Mouse (Mus musculus): Measurements from ENCODE around the gene Klk4. TPM values are rescaled to one million over a fixed set of nuclear protein-coding genes. Genes with fewer than 3 reads are reported as not detected.

The Klk4 gene
- polyA plus RNA-seq, 1 experiment from 2014 or later = not detected

DNA sequence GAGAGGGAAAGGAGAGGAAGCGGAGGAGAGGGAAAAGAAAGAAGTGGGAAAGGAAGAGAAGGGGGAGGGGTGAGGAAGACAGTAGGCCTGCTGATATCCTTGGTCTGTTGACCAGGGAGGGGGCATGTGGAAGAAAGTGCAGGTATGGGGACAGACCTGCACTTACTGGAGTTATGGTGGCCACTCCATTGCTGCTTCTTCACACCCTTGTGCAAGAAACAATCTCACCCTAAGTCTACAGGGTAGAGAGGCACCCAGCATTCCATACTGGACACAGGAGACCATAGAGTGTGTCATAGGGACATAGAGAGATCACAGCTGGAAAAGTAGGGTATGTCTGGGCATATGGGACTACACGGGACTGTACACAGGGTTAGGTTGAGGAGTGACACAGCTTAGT lies 41.0 kb downstream of the Klk4 start:
- H3K27ac ChIP-seq = no peak overlapping the region
- ATAC-seq (ENCODE audit: low FRiP score) = no peak
- H3K4me2 ChIP-seq = no peak overlapping the region
- 0 out of 2 replicates have a peak, but pooled peaks cover 10% of the 10 kb centered on the region for H3K27me3 ChIP-seq
- no peaks in the 10 kb centered on the region for H3K36me3 ChIP-seq (replicated peaks)
- 91% methylated on average over 2 of the region's 2 CpGs for WGBS
- no peak overlapping the region for H3K4me3 ChIP-seq (replicated peaks)
- H3K9ac ChIP-seq = no peak overlapping the region
- no peaks in the 10 kb centered on the region for H3K9me3 ChIP-seq
- no peaks in the 10 kb centered on the region for H3K4me1 ChIP-seq

GRCm38 (mm10) chr7:43925985-43926384 lies 45.0 kb downstream of the Klk4 start:
- Histone ChIP-seq H3K27ac (no peak overlapping the region), H3K4me3 (replicated peaks) (no peak overlapping the region), H3K4me1 (no peaks in the 10 kb centered on the region), H3K36me3 (replicated peaks) (no peaks in the 10 kb centered on the region), H3K9ac (no peak overlapping the region), H3K4me2 (no peak overlapping the region), H3K27me3 (0 out of 2 replicates have a peak, but pooled peaks cover 10% of the 10 kb centered on the region), H3K9me3 (no peaks in the 10 kb centered on the region)
- WGBS = 66% methylated on average over 5 of the region's 5 CpGs
- no peak for ATAC-seq (ENCODE audit: low FRiP score)

GRCm38 (mm10) chr7:43928521-43928920 lies 47.6 kb downstream of the Klk4 start:
- Histone ChIP-seq H3K4me3 (replicated peaks) (no peak overlapping the region), H3K4me1 (no peaks in the 10 kb centered on the region), H3K36me3 (replicated peaks) (no peaks in the 10 kb centered on the region), H3K9ac (no peak overlapping the region), H3K27me3 (0 out of 2 replicates have a peak, but pooled peaks cover 2% of the 10 kb centered on the region), H3K9me3 (no peaks in the 10 kb centered on the region), H3K4me2 (no peak overlapping the region), H3K27ac (no peak overlapping the region)
- no peak for ATAC-seq (ENCODE audit: low FRiP score)
- 40% methylated on average over 4 of the region's 4 CpGs for WGBS

GRCm38 (mm10) chr7:43932337-43932736 lies 51.4 kb downstream of the Klk4 start:
- no peaks in the 10 kb centered on the region for H3K27me3 ChIP-seq
- H3K27ac ChIP-seq = no peak overlapping the region
- H3K9me3 ChIP-seq = no peaks in the 10 kb centered on the region
- no peaks in the 10 kb centered on the region for H3K36me3 ChIP-seq (replicated peaks)
- WGBS = 62% methylated on average over 4 of the region's 4 CpGs
- no peak for ATAC-seq (ENCODE audit: low FRiP score)
- no peak overlapping the region for H3K9ac ChIP-seq
- no peaks in the 10 kb centered on the region for H3K4me1 ChIP-seq
- no peak overlapping the region for H3K4me3 ChIP-seq (replicated peaks)
- H3K4me2 ChIP-seq = no peak overlapping the region

- no peak within 1 kb of the TSS for H3K27ac ChIP-seq
- H3K4me3 ChIP-seq (replicated peaks) = no peak within 1 kb of the TSS
- no peaks in the 10 kb centered on the region for H3K4me1 ChIP-seq
- no peaks in the 10 kb centered on the region for H3K36me3 ChIP-seq (replicated peaks)
- no peak for ATAC-seq (ENCODE audit: low FRiP score)
- WGBS = 97% methylated on average over 3 of the region's 3 CpGs
- H3K27me3 ChIP-seq = no peaks in the 10 kb centered on the region
- H3K9ac ChIP-seq = no peak within 1 kb of the TSS
- H3K9me3 ChIP-seq = no peaks in the 10 kb centered on the region
- H3K4me2 ChIP-seq = no peak within 1 kb of the TSS
These were observed 52.5 kb downstream of the Klk4 start, which contains the start of gene Klk15 for GRCm38 (mm10) chr7:43933440-43933839. Klk15 (plus strand) TSS chr7:43933740.

DNA sequence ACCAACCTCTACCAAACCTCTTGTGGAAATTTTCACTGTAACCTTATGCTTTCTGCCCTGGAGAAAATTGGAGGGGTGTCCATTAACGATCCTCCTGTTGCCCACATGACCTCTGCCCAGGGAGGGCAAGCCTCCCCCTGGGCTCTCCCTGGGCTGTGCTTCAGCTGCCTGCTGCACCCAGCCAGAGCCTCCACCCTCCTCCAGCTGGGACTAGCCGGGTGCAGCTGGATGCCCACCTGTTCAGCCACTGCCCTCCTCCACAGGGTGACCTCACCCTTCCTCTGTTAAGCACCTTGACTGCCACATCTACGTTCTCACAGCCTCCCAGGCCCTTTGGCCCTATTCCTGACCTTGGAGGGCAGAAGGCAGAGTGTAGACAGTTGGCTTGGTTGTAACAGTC lies 53.8 kb downstream of the Klk4 start:
- no peak overlapping the region for H3K27ac ChIP-seq
- no peaks in the 10 kb centered on the region for H3K9me3 ChIP-seq
- H3K4me3 ChIP-seq (replicated peaks) = no peak overlapping the region
- no peaks in the 10 kb centered on the region for H3K36me3 ChIP-seq (replicated peaks)
- no peaks in the 10 kb centered on the region for H3K27me3 ChIP-seq
- no peak overlapping the region for H3K9ac ChIP-seq
- no peak for ATAC-seq (ENCODE audit: low FRiP score)
- WGBS = 68% methylated on average over 3 of the region's 3 CpGs
- no peak overlapping the region for H3K4me2 ChIP-seq
- no peaks in the 10 kb centered on the region for H3K4me1 ChIP-seq

Other genes starting within 250 kb of the Klk4 start
- gene Ceacam18, start 246.5 kb upstream of the Klk4 start, polyA plus RNA-seq (2016; fragmentation: Nextera tagmentation; extraction: Ambion mirVana) = not detected in 2 replicates
- 0.17 and 0.35 TPM in 2 replicates for gene Siglece, start 221.0 kb upstream of the Klk4 start, polyA plus RNA-seq (2016; fragmentation: Nextera tagmentation; extraction: Ambion mirVana)
- gene Ctu1, start 209.1 kb upstream of the Klk4 start, polyA plus RNA-seq (2016; fragmentation: Nextera tagmentation; extraction: Ambion mirVana) = 16.9 and 17.8 TPM in 2 replicates
- not detected in 2 replicates for gene Klk14, start 190.7 kb upstream of the Klk4 start, polyA plus RNA-seq (2016; fragmentation: Nextera tagmentation; extraction: Ambion mirVana)
- gene Klk13, start 168.6 kb upstream of the Klk4 start, polyA plus RNA-seq (2016; fragmentation: Nextera tagmentation; extraction: Ambion mirVana) = 0.10 TPM in 1 of 2 replicates, not detected in the other
- not detected in 2 replicates for gene Klk12, start 112.3 kb upstream of the Klk4 start, polyA plus RNA-seq (2016; fragmentation: Nextera tagmentation; extraction: Ambion mirVana)
- gene Klk11, start 106.6 kb upstream of the Klk4 start, polyA plus RNA-seq (2016; fragmentation: Nextera tagmentation; extraction: Ambion mirVana) = not detected in 2 replicates
- gene Klk10, start 100.1 kb upstream of the Klk4 start, polyA plus RNA-seq (2016; fragmentation: Nextera tagmentation; extraction: Ambion mirVana) = 0.28 TPM in 1 of 2 replicates, not detected in the other
- gene Klk9, start 89.3 kb upstream of the Klk4 start, polyA plus RNA-seq (2016; fragmentation: Nextera tagmentation; extraction: Ambion mirVana) = not detected in 2 replicates
- 5.0 and 5.3 TPM in 2 replicates for gene Klk8, start 83.6 kb upstream of the Klk4 start, polyA plus RNA-seq (2016; fragmentation: Nextera tagmentation; extraction: Ambion mirVana)
- gene Klk7, start 69.9 kb upstream of the Klk4 start, polyA plus RNA-seq (2016; fragmentation: Nextera tagmentation; extraction: Ambion mirVana) = not detected in 2 replicates
- gene Klk6, start 56.7 kb upstream of the Klk4 start, polyA plus RNA-seq (2016; fragmentation: Nextera tagmentation; extraction: Ambion mirVana) = not detected in 2 replicates
- gene Klk5, start 39.2 kb upstream of the Klk4 start, polyA plus RNA-seq (2016; fragmentation: Nextera tagmentation; extraction: Ambion mirVana) = 0.41 TPM in 1 of 2 replicates, not detected in the other
- not detected in 2 replicates for gene Klk15, start 52.6 kb downstream of the Klk4 start, polyA plus RNA-seq (2016; fragmentation: Nextera tagmentation; extraction: Ambion mirVana)
- not detected in 2 replicates for gene Klk1b8, start 69.5 kb downstream of the Klk4 start, polyA plus RNA-seq (2016; fragmentation: Nextera tagmentation; extraction: Ambion mirVana)
- not detected in 2 replicates for gene Klk1b1, start 85.6 kb downstream of the Klk4 start, polyA plus RNA-seq (2016; fragmentation: Nextera tagmentation; extraction: Ambion mirVana)
- gene Klk1b9, start 94.9 kb downstream of the Klk4 start, polyA plus RNA-seq (2016; fragmentation: Nextera tagmentation; extraction: Ambion mirVana) = not detected in 2 replicates
- not detected in 2 replicates for gene Klk1b11, start 114.7 kb downstream of the Klk4 start, polyA plus RNA-seq (2016; fragmentation: Nextera tagmentation; extraction: Ambion mirVana)
- not detected in 2 replicates for gene Klk1b26, start 131.0 kb downstream of the Klk4 start, polyA plus RNA-seq (2016; fragmentation: Nextera tagmentation; extraction: Ambion mirVana)
- not detected in 2 replicates for gene Klk1b27, start 171.1 kb downstream of the Klk4 start, polyA plus RNA-seq (2016; fragmentation: Nextera tagmentation; extraction: Ambion mirVana)
- not detected in 2 replicates for gene Klk1b21, start 221.2 kb downstream of the Klk4 start, polyA plus RNA-seq (2016; fragmentation: Nextera tagmentation; extraction: Ambion mirVana)
- not detected in 2 replicates for gene Klk1b22, start 231.5 kb downstream of the Klk4 start, polyA plus RNA-seq (2016; fragmentation: Nextera tagmentation; extraction: Ambion mirVana)

Measured in forebrain, embryonic 12.5 days (tissue).